8 mouse cellular contexts compared by ENCODE assay signal in the genomic region with DNA sequence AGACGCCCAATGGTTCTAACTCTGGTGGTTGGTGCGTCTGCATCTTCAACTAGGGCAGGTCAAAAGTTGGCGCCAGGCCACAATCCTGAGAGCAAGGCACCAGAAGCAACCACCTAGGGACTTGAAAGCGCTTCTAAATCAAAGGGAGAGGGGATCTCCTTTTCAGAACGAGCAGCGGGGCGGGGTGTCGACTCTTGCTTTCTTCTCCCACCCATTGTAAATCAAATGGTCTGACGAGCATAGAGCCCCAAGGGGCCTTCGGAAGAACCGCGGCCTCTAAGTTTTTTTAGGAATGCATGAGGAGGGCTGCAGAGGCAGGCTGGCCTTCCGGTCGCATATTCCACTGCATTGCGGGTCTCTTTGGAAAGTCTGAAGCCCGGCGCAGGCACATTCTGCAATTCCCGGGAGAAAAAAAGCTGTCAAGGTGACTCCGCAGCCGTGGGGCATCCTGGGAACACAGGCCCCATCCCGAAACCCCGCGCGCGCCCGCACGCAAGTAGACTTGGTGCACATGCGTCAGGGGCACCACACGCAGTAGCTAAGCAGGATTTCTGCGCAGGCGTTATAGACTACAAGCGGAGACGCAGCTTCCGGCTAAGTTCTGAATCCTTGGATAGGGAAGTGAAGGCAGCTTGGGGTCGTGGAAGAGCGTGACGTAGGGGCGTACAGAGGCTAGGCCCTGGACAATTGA. TPM values are rescaled to one million over a fixed set of nuclear protein-coding genes. Genes with fewer than 3 reads are reported as not detected.
A peak's percentile ranks its signal among the peaks of the same experiment; 100 is the strongest.
DNase-seq lines count a peak whose midpoint lies in the region; ATAC-seq and TF ChIP-seq lines count a peak whose summit lies in the region.

No protein-coding gene starts in this region.

- 3% methylated on average over 38 of the region's 38 CpGs for WGBS in heart, embryonic 13.5 days
- under 1% methylated on average over 38 of the region's 38 CpGs for WGBS in kidney, embryonic 16.5 days
- WGBS in midbrain, postnatal 0 days, result under 1% methylated on average over 38 of the region's 38 CpGs
- 2% methylated on average over 38 of the region's 38 CpGs for WGBS in stomach, embryonic 14.5 days

- DNase-seq in fibroblast of lung, adult 2 months (ENCODE audit: low read depth), result peak; percentile 27
- DNase-seq in liver, result peak; percentile 76
- peak; percentile 97 for DNase-seq in midbrain, postnatal 0 days (ENCODE audit: low spot score)

- H3K9ac ChIP-seq in heart, embryonic 13.5 days, result peak overlapping the region; percentile 83
- peak overlapping the region; percentile 64 for H3K9ac ChIP-seq in kidney, embryonic 16.5 days (replicated peaks; ENCODE audit: low read length)
- H3K9ac ChIP-seq in midbrain, postnatal 0 days (replicated peaks; ENCODE audit: low read length, poor library complexity, severe bottlenecking), result peak overlapping the region; percentile 50
- H3K9ac ChIP-seq in stomach, embryonic 14.5 days (replicated peaks; ENCODE audit: low read depth, low read length), result no peak overlapping the region; the same call in 1 of the 2 replicates

- H3K9me3 ChIP-seq in erythroblast, embryonic 14.5 days (ENCODE audit: control insufficient read depth, low read length), result no peaks in the 10 kb centered on the region
- no peaks in the 10 kb centered on the region for H3K9me3 ChIP-seq in heart, embryonic 13.5 days
- no peaks in the 10 kb centered on the region for H3K9me3 ChIP-seq in kidney, embryonic 16.5 days (ENCODE audit: low read length)
- no peaks in the 10 kb centered on the region for H3K9me3 ChIP-seq in midbrain, postnatal 0 days (ENCODE audit: low read length)
- H3K9me3 ChIP-seq in stomach, embryonic 14.5 days (ENCODE audit: control insufficient read depth, low read depth, low read length), result no peaks in the 10 kb centered on the region

- H3K36me3 ChIP-seq in erythroblast, embryonic 14.5 days (ENCODE audit: control insufficient read depth), result no peaks in the 10 kb centered on the region
- no peaks in the 10 kb centered on the region for H3K36me3 ChIP-seq in heart, embryonic 13.5 days
- no peaks in the 10 kb centered on the region for H3K36me3 ChIP-seq in kidney, embryonic 16.5 days (ENCODE audit: insufficient read depth, low read length)
- no peaks in the 10 kb centered on the region for H3K36me3 ChIP-seq in midbrain, postnatal 0 days (ENCODE audit: insufficient read depth, low read length)
- no peaks in the 10 kb centered on the region for H3K36me3 ChIP-seq in stomach, embryonic 14.5 days (ENCODE audit: control insufficient read depth, insufficient read depth, low read length)

- peak overlapping the region; percentile 81 for H3K4me2 ChIP-seq in heart, embryonic 13.5 days
- H3K4me2 ChIP-seq in kidney, embryonic 16.5 days (replicated peaks; ENCODE audit: low read depth, low read length), result peak overlapping the region; percentile 92
- H3K4me2 ChIP-seq in midbrain, postnatal 0 days (ENCODE audit: low read depth, low read length, poor library complexity, severe bottlenecking), result peak overlapping the region; percentile 68
- peak overlapping the region; percentile 61 for H3K4me2 ChIP-seq in stomach, embryonic 14.5 days (replicated peaks; ENCODE audit: low read depth, low read length)

- H3K4me3 ChIP-seq in erythroblast, embryonic 14.5 days (replicated peaks), result peak overlapping the region; percentile 53
- H3K4me3 ChIP-seq in heart, embryonic 13.5 days, result peak overlapping the region; percentile 52
- peak overlapping the region; percentile 54 for H3K4me3 ChIP-seq in kidney, embryonic 16.5 days (ENCODE audit: low read length)
- H3K4me3 ChIP-seq in midbrain, postnatal 0 days (ENCODE audit: low read depth, low read length), result peak overlapping the region; percentile 40
- peak overlapping the region; percentile 27 for H3K4me3 ChIP-seq in stomach, embryonic 14.5 days (ENCODE audit: low read depth, low read length)

- peak overlapping the region; percentile 84 for H3K27ac ChIP-seq in heart, embryonic 13.5 days (replicated peaks)
- peak overlapping the region; percentile 73 for H3K27ac ChIP-seq in kidney, embryonic 16.5 days (ENCODE audit: low read length)
- H3K27ac ChIP-seq in midbrain, postnatal 0 days (ENCODE audit: low read depth, low read length), result peak overlapping the region; percentile 88
- H3K27ac ChIP-seq in stomach, embryonic 14.5 days (ENCODE audit: low read length), result peak overlapping the region; percentile 52; the same call in 1 of the 2 replicates

- peaks cover 18% of the 10 kb centered on the region for H3K27me3 ChIP-seq in erythroblast, embryonic 14.5 days (ENCODE audit: control insufficient read depth)
- H3K27me3 ChIP-seq in heart, embryonic 13.5 days (replicated peaks), result peaks cover 20% of the 10 kb centered on the region
- H3K27me3 ChIP-seq in kidney, embryonic 16.5 days (ENCODE audit: insufficient read depth, low read length), result no peaks in the 10 kb centered on the region
- no peaks in the 10 kb centered on the region for H3K27me3 ChIP-seq in midbrain, postnatal 0 days (ENCODE audit: insufficient read depth, low read length)
- no peaks in the 10 kb centered on the region for H3K27me3 ChIP-seq in stomach, embryonic 14.5 days (ENCODE audit: control insufficient read depth, insufficient read depth, low read length)

- TF ChIP-seq CTCF in midbrain, postnatal 0 days (IDR thresholded peaks at IDR 0.05), result no peak

- H3K4me1 ChIP-seq in erythroblast, embryonic 14.5 days (ENCODE audit: control insufficient read depth), result peaks cover 7% of the 10 kb centered on the region
- H3K4me1 ChIP-seq in heart, embryonic 13.5 days, result peaks cover 28% of the 10 kb centered on the region
- peaks cover 17% of the 10 kb centered on the region for H3K4me1 ChIP-seq in kidney, embryonic 16.5 days (ENCODE audit: insufficient read depth, low read length)
- H3K4me1 ChIP-seq in midbrain, postnatal 0 days (ENCODE audit: insufficient read depth, low read length), result peaks cover 3% of the 10 kb centered on the region; the same call in 1 of the 2 replicates
- H3K4me1 ChIP-seq in stomach, embryonic 14.5 days (ENCODE audit: control insufficient read depth, insufficient read depth, low read length), result no peaks in the 10 kb centered on the region

- no peak for ATAC-seq in erythroblast, adult 5-6 weeks (replicated peaks; ENCODE audit: low FRiP score, poor library complexity, severe bottlenecking)
- ATAC-seq in heart, embryonic 13.5 days (ENCODE audit: extremely low read depth, insufficient number of reproducible peaks, low FRiP score, low TSS enrichment), result peak; percentile 62; the same call in 1 of the 2 replicates
- ATAC-seq in kidney, embryonic 16.5 days (ENCODE audit: low FRiP score, low TSS enrichment), result peak; percentile 89
- ATAC-seq in midbrain, postnatal 0 days (ENCODE audit: low FRiP score), result peak; percentile 96
- peak; percentile 82 for ATAC-seq in stomach, embryonic 14.5 days (ENCODE audit: insufficient number of reproducible peaks, insufficient read depth, low FRiP score, low read depth)

RNA-seq across cellular contexts. Expression of a gene that starts 3.4 kb away (rescaled TPM):
- polyA plus RNA-seq in erythroblast, embryonic 14.5 days (2012), result not detected in 2 replicates
- not detected in 2 replicates for total RNA-seq in erythroblast, adult 5-6 weeks (2015; ENCODE audit: low replicate concordance)
- total RNA-seq in erythroblast, adult 5-6 weeks (2017; ENCODE audit: low replicate concordance), result not detected in 2 replicates
- polyA plus RNA-seq in heart, embryonic 13.5 days (2015; fragmentation: Nextera tagmentation; extraction: Ambion mirVana), result 1.6 and 2.0 TPM in 2 replicates
- 1.7 and 2.4 TPM in 2 replicates for polyA plus RNA-seq in kidney, embryonic 16.5 days (2015; fragmentation: Nextera tagmentation; extraction: Ambion mirVana)
- total RNA-seq in midbrain, postnatal 0 days (2014; rRNA removed), result 0.61 TPM in 1 of 2 replicates, not detected in the other
- polyA plus RNA-seq in midbrain, postnatal 0 days (2015; fragmentation: Nextera tagmentation; extraction: Ambion mirVana), result 0.93 and 1.4 TPM in 2 replicates
- 13.3 and 14.1 TPM in 2 replicates for polyA plus RNA-seq in stomach, embryonic 14.5 days (2014; fragmentation: Nextera tagmentation; extraction: Ambion mirVana)

RNA-seq across cellular contexts. Expression of a gene that starts 33.6 kb away (rescaled TPM):
- polyA plus RNA-seq in erythroblast, embryonic 14.5 days (2012), result 3.4 and 4.3 TPM in 2 replicates
- total RNA-seq in erythroblast, adult 5-6 weeks (2015; ENCODE audit: low replicate concordance), result 11.3 and 18.0 TPM in 2 replicates
- total RNA-seq in erythroblast, adult 5-6 weeks (2017; ENCODE audit: low replicate concordance), result 1.3 and 2.8 TPM in 2 replicates
- polyA plus RNA-seq in heart, embryonic 13.5 days (2015; fragmentation: Nextera tagmentation; extraction: Ambion mirVana), result 657 and 732 TPM in 2 replicates
- polyA plus RNA-seq in kidney, embryonic 16.5 days (2015; fragmentation: Nextera tagmentation; extraction: Ambion mirVana), result 723 and 752 TPM in 2 replicates
- total RNA-seq in midbrain, postnatal 0 days (2014; rRNA removed), result 79.2 and 79.3 TPM in 2 replicates
- 598 and 619 TPM in 2 replicates for polyA plus RNA-seq in midbrain, postnatal 0 days (2015; fragmentation: Nextera tagmentation; extraction: Ambion mirVana)
- polyA plus RNA-seq in stomach, embryonic 14.5 days (2014; fragmentation: Nextera tagmentation; extraction: Ambion mirVana), result 706 and 714 TPM in 2 replicates

RNA-seq across cellular contexts. Expression of a gene that starts 56.5 kb away (rescaled TPM):
- polyA plus RNA-seq in erythroblast, embryonic 14.5 days (2012), result not detected in 2 replicates
- total RNA-seq in erythroblast, adult 5-6 weeks (2015; ENCODE audit: low replicate concordance), result not detected in 2 replicates
- total RNA-seq in erythroblast, adult 5-6 weeks (2017; ENCODE audit: low replicate concordance), result not detected in 2 replicates
- 0.31 and 0.37 TPM in 2 replicates for polyA plus RNA-seq in heart, embryonic 13.5 days (2015; fragmentation: Nextera tagmentation; extraction: Ambion mirVana)
- polyA plus RNA-seq in kidney, embryonic 16.5 days (2015; fragmentation: Nextera tagmentation; extraction: Ambion mirVana), result 0.44 and 0.63 TPM in 2 replicates
- total RNA-seq in midbrain, postnatal 0 days (2014; rRNA removed), result 64.2 and 66.1 TPM in 2 replicates
- polyA plus RNA-seq in midbrain, postnatal 0 days (2015; fragmentation: Nextera tagmentation; extraction: Ambion mirVana), result 21.9 and 23.4 TPM in 2 replicates
- polyA plus RNA-seq in stomach, embryonic 14.5 days (2014; fragmentation: Nextera tagmentation; extraction: Ambion mirVana), result 1.5 and 1.6 TPM in 2 replicates

Comparison
In these comparisons a context has a peak if more than half of its experiments do, and no peak if none do; other contexts are left out.
1. DNase-seq: peak in every context shown above with its lines; median percentile 97 in midbrain, postnatal 0 days; 76 in liver; 27 in fibroblast of lung, adult 2 months.
2. RNA of a gene that starts 33.6 kb away (polyA plus RNA-seq): 723 to 752 TPM in kidney, embryonic 16.5 days, 706 to 714 TPM in stomach, embryonic 14.5 days, 657 to 732 TPM in heart, embryonic 13.5 days and 598 to 619 TPM in midbrain, postnatal 0 days; 3.4 to 4.3 TPM in erythroblast, embryonic 14.5 days; every median in the first group is over 100 times any median in the second.
3. Peak in every context shown above with its lines, with median percentiles within 50 percentile points of each other: H3K4me3 ChIP-seq, H3K27ac ChIP-seq and H3K4me2 ChIP-seq.